Mouse (Mus musculus) cerebellum, adult 8-10 months (tissue): ENCODE measurements around the gene Mthfd1l.
A peak's percentile ranks its signal among the peaks of the same experiment; 100 is the strongest.
"Not testable (repeated sequence)": the region's sequence is repeated elsewhere in the genome, so short reads cannot be mapped to it uniquely, and the experiment has no call there.

ENCODE experiments used
- DNase-seq: peaks from one replicate; pipeline ENCODE4 v3.0.0; 2022

Mthfd1l gene

DNA sequence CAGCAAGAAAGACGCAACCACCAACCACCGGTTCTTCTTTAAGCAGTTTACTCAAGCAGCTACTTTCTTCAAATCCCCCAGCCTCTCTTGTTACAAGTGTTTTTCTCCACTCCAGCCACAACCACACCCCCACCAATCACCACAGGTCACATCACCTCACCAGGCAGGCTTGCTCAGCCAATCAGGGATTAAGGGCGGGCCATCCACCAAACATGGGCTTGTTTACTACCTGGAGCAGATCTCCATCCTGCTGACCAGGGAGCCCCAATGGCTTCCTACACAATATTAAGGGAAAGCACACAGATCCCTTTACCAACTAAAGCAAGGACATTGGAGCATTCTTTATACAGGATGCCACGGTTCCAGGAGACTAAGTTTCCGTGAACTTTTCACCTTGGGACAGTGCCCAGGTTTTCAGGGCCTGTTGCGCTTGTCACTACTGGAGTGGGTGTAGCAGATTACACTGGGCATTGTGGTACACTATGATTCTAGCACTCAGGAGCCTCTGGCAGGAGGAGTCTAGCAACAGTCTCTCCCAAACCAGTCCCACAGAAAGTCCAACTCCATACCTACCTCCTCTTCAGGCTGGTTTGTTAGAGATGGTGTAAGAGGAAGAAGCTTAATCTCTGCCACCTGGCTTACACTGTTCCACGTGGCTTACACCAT is 150.5 kb downstream of the Mthfd1l start:
- DNase-seq: not testable (repeated sequence)

DNA sequence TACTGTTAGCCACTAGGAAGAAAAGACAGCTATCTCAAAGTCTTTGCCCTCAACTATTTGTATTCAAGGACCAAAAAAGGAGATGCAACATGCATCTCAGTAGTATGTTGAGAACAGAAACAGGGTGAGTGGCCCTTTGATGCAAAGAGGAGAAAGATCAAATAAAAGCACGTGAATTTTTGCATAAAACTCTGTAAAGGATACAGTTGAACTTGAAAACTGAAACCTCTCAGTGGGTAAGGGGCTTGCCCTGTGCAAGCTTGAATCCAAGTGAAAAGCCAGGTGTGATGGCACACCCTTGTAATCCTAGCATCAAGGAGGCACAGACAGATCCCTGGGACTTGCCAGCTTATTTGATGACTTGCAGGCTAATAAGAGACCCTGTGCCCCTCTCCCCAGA is 151.2 kb downstream of the Mthfd1l start:
- DNase-seq: no peak

DNA sequence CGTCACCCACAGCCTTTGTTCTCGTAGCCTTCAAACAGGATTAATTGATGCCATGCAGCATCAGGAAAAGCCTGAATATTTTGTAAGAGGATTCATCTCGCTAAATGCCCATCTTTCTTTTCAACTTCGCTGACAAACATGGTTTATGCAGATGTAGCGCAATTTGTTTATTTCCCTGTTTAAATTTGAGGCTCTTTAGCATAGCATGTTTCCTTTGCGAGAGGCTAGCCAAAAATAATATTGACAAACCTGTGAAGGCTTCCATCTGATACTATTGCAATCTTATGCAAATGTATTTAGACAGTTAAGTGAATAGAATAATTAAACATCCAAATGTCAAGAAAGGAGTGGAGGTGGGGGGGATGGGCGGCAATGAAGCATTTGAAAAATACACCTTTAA is 152.3 kb downstream of the Mthfd1l start:
- no peak for DNase-seq

DNA sequence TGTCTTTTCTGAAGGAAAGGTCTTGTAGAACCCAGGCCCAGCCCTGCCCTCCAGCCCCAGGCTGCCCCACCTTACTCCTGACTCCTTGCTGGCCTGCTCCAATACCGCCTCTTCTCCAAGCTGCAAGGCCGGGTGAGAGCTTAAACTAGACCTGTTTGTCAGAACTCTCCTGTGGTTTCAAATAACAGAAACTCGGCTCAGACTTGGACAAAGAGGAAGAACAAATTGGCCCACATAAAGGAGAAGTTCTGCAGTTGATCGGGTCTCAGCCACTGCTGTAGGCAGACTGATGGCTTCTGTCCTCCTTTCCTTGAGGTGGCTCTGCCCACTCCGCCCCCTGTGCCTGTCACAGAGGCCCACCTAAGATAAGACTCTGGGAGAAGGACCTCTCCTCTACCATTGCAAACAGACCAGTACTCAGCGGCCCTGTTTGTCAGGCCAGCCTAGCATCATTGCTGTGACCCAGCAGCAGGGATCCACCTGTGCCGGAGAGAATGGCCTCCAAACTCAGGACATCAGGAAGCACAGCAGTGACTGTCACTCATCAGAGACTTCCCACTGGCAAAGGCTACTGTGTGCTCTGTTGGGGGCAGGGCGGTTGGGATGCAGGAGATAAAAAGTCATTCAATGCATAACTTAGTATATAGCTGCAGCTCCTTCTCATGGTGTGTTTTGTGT is 153.6 kb downstream of the Mthfd1l start:
- no peak for DNase-seq

DNA sequence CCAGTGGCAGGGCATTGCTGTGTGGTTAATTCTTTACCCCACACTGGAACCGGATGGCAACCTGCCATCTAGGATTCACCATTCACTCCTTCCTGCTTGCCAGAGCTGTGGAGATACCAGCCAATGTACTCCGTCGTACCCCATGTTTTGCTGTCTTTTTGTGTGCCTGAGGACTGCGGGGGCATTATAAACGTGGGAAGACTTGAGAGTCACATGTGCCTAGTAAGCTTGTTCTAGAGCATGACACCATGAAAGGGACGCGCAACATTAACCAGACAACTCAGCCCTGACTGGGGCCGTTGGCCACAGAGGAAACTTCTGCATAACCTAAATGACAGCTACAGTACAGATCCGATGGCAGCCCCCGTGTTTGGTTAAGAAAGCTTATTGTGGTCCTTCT is 155.5 kb downstream of the Mthfd1l start:
- no peak for DNase-seq

DNA sequence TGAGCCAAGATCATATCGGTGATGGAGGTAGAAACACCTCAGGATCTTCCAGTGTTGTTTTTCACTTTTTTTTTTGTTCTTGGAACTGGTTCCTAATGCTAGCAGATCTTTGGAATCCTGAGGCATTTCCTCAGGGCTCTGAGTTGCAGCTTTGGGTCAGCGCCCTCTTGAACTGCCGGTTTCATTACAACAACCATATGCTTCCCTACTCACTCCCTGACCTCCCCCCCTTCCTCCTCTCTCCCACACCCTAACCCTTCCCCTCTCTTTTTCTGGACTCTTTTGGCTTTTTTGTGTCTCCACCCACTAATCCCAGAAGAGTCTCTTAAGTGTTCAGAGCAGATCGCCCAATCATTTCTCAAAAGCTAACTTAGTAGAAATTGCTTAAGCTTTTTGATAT is 156.0 kb downstream of the Mthfd1l start:
- no peak for DNase-seq

DNA sequence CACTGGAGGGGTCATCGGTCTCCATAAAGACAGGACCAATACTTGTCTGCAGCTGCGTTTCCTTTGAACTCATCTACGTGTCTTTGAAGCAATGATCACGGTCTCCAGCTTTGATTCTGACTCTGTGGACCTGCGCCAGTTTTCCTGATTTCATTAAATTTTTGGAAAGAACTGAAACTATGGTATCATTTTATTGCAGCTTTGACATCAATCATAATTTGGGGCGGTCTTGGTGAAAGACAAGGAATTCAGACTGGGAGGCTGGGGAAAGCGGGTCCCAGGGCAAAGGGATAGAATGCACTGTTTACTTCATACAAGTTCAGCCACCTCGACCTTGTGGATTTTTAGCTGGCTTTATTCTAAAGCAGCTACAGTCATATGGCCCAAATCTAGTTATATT is 156.5 kb downstream of the Mthfd1l start:
- DNase-seq: no peak

DNA sequence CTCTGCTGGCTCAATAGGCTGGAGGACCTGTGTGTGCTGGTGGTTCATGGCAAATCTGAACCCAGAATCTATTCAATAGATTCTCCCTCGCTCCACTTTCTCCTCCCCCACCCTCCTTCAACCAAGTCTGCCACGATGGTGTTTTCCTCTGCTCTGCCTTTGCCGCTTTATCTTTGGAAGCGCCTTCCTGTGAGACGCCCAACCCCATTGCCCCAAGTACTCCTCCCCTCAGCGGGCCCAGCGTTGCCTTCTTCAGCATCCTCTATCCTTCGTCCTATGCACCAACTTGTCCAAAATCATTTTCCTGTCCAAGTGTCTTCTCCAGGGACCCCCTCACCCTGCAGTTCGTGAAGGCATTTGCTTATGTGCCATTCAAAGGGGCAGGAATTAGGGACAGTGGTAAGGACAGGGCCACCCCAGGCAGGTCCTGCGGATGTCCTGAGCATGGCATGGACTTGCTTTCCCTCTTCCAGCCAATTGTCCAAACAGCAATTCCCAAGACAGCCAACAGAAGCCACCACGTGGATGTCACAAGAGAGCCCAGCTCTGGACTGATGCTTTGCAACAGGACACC is 157.2 kb downstream of the Mthfd1l start:
- DNase-seq: no peak

DNA sequence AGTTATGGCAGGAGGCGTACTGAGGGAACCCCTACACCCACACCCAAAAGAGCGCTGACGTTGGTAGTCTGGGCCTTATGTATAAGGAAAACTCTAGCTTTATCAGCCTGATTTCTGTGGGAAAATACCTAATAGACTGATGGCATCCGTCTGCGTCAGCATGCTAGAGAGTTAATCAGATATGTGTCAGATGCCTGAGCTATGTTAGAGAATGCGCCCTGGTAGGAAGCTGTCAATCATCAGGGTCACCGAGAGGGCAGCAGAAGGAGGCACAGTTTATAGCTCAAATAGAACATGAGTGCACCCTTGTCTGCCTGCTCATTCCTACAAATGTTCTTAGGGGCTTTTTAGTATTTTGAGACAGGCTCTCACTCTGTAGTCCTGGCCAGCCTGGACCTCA is 159.8 kb downstream of the Mthfd1l start:
- no peak for DNase-seq

DNA sequence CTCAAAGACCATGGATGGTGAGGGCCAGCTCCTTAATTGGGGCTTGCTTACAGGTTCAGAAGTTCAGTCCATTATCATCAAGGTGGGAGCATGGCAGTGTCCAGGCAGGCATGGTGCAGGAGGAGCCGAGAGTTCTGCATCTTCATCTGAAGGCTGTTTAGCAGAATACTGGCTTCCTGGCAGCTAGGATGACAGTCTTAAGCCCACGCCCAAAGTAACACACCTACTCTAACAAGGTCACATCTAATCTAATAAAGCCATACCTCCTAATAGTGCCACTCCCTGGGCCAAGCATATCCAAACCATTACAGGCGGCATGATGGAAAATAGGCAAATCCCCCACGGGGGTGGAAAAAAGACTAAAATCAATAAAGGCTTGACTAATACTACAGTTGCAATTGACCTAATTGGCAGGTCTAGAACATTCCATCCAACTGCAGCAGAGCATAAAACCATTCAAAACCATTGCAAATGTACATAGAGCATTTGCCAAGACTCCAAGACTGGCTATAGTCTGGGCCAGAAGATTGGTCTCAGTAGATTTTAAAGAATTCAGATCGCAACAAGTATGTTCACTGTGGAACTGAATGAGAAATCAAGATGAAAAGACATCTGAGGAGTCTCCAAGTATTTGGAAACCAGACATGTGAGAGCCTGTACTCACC is 162.3 kb downstream of the Mthfd1l start:
- DNase-seq: no peak

DNA sequence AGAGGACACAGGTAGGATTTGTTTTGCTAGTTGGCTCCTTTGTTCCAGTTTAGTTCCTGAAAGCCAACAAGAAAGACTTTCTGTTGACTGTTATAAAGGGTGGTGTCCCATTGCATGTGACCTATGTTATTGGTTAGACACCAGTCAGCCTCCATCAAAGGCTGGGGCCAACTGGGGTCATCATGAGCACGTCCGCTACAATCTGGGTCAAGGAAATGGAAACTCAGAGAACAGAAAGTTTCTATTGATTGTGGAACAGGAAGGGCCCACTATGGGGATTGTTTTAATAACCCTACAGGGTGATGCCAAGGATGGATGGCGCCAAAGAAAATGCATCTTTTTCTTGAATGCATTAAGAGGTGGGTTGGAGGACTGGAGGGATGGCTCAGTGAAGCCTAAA is 166.6 kb downstream of the Mthfd1l start:
- no peak for DNase-seq

DNA sequence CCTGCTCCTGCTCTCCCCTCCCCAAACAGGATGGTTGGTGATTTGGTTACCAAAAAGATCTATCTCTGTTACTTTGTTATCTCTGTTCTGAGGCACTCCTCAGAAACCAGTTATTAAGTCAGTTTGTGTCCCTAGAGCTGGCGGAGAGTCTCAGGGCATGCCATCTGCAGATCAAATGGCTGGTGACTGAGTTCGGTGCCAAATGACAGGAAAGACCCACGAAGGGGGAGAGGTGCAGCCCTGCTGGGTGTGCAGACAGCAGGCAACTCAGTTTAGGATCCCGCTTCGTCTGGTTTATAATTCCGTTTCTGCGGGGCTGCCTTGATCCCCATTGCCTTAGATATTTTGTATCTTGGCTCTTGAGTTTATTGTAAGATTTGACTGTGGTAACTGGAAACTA is 168.8 kb downstream of the Mthfd1l start:
- peak; percentile 20 for DNase-seq

DNA sequence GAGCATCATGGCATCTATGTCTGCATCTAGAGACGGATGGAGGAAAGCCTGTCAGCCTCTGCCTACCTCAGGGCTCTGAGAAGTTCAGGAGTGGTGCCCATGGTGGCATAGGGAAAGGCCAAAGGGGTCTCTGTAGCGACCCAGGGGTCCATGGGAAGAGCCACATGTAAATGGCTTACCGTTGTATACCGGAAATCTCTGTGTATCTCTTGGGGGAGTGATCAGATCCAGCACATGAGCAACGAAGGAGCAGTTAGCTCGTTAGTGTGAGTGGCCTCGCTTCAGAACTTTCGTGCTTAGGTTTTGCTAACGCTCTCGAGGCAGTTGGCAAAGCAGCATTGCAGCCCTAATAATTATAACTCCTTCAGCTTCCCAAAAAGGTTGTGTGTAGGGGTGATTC is 169.9 kb downstream of the Mthfd1l start:
- DNase-seq: no peak

DNA sequence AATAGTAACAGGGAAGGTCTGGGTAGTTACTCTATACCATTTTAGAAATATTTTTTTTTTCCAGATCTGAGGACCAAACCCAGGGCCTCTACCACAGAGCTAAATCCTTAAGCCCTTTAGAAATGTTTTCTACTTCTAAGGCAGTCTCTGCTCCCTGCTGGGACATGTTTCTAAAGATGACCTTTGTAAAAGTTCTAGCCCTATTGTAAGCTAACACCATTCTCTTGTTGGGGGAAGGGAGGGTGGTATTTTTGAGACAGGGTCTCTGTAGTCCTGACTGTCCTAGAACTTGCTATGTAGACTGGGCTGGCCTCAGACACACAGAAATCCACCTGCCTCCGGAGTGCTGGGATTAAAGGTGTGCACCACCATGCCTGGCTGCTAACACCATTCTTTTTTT is 170.5 kb downstream of the Mthfd1l start:
- no peak for DNase-seq

DNA sequence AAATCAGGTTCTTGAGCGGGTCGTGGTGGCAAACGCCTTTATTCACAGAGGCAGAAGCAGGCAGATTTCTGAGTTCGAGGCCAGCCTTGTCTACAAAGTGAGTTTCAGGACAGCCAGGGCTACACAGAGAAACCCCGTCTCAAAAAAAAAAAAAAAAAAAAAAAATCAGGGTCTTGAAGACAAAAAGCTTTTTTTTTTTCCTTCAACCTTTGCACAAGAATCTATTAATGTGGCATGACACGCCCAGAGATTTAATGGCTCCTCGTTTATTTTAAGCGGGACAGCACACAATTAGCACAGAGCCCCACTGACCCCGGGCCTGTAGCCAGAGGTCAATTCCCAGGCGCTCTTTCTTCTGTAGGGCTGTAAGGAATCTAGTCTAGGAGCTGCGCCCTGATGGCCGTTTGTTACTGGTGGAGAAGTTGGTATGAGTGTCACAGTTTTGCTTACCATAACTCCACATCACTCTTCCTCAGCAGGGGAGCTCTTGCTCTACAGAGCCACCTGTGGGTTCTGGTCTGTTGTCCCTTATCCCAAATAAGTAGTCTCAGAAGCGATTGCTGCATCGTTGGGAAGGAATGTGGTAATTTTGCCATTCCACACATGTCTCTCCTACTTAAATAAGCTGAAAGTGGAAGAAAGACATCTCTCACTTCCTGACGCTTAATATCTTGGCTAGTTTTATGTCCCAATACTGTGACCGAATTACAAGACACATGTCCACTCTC is 172.3 kb downstream of the Mthfd1l start:
- DNase-seq: no peak

DNA sequence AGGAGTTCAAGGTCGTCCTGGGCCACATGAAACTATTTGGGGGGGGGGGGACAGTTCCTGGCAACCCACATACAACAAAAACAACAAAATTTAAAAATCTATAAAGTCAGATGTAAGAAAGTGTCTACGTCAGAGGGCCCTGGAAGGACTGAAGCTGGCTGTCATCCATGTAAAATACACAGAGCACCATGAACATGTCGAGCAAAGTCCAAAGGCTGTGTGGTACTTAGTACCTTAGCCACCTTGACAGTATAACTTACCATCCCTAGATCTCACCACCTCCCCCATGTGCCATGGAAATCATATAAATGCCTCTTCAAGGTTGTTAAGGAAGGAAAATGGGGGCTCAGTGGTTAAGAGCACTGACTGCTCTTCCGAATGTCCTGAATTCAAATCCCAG is 174.0 kb downstream of the Mthfd1l start:
- DNase-seq: no peak

DNA sequence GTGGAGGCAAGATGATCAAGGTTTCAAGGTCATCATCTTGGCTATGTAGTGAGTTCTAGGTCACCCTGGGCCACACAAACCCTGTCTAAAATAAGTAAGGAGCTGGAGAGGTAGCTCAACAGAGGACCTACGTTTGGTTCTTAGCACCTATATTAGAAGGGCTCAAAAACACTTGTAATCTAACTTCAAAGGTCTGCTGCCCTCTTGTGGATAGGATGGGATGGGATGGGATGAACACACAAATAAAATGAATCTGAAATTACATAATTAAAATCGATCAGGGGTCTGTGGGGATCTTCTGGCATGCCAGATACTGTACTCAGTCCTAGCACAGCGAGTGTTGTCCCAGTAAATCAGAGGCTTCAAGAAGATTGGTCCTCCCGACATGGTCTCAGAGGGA is 178.2 kb downstream of the Mthfd1l start:
- DNase-seq: no peak

DNA sequence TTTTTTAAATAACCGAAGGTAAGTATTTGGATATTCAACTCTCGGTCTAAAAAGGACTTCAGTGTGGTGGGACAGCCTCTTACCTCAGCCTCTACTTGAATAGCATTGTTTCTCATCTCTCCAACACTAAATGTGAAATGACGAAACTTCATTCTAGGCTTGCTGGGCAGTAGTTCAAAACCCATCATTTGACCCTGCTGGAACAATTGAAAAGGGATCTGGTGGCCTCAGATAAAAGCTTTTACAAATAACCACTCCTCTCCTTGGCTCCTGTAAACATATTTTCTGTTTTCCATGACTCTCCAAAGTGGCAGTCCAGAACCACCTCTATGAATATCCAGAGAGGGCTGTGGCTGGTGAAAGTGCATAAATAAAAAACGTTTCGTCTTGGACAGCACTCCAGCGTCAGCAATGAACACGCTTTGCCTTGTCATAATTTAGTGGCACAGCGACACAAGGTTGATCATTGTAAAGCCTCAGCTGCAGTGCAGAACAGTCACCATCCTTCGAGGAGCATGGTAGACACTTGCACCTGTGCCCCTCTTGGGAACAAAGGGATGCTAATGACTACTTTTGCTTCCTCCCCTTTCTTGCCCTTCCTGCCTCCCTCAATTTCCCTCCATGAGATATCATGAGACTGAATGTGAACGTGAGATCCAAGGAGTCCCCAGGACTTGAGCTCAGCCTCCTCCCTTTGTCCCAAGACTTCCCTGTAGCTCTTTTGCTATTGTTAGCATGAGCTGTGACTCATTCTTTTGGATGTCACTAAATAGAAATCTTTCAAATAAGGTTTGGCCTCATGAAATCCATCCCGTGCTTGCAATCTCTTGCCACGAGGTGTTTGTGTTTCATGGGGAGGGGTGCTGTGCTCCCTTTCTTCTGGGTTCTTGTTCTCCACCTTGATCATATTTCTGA is 179.2 kb downstream of the Mthfd1l start:
- DNase-seq: no peak

DNA sequence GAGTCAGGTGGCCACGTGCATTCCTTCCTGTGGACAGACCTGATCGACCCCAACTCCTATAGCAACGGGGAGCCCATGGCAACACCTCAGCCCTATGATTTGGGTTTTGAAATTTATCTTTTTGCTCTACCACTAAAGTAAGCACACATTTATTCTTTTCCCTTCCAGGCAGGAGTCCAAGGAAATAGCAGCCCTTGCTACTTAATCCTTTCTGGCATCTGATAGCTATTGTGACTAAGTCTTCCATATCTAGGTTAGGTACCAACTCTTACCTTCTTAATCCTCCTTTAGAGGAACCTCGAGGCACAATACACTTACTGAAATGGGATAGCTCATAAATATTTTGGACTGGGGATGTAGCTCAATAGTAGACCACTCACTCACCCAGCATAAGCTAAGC is 180.1 kb downstream of the Mthfd1l start:
- DNase-seq: no peak

DNA sequence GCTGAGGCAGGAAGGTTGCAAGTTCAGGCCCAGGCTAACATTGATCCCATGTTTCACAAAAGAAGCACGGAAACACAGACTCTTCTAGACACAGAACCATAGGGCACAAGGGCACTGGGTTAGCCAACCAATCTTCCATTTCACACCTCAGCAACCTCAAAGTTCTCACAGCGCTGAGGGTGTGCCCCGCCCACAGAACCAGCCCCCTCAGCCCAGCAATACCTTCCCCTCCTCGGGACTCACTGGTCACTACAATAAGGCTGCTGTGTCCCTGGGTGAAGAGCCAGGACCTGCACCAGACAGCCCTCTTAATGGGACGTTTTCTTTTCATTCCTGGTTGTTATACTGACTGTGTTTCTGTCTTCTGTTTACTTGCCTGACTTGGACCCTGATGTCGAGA is 181.1 kb downstream of the Mthfd1l start:
- no peak for DNase-seq

DNA sequence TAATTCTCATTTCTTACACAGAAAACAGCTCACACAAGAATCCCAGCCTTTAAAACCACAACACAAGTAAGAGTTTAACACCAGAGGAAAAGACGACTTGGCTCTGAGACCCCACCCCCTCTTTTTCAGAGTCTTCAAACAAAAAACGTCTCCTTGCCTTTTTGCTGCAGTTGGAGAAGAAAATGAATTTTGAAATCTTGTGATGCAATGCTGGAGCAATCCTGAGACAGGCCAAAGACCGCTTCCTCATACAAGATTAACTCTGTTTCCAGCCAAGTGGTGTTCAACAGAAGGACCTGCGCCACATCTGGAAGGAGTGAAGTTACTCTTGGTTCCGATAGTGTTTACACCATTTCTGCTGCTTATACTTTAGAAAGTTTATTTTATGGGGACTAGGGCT is 182.6 kb downstream of the Mthfd1l start:
- no peak for DNase-seq

DNA sequence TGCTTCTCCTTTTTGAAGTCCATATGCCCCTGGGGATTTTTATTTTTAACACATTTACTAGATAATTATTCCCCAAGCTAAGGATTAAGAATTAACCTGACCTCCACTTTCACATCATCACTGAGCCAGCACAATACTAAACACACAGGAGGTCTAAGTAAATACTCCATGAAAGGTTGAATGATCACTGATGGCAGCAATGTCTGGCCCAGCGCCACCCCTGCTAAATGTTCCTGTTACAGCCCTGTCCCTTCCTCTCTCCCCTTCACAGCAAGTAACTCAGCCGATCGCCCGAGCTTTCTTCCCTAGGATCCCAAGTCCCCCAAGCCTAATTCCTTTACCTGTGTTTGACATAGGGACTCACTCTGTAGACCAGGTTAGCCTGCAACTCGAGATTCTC is 185.6 kb downstream of the Mthfd1l start:
- DNase-seq: no peak
